Mouse (Mus musculus) E14TG2a.4 (cell line): ENCODE data around the gene Pcdh19.

ENCODE experiments used
- H3K27me3 ChIP-seq: 2 replicates; pipeline ENCODE4 v1.6.1; 2014; ENCODE audit warnings: low read length, control low read depth; ENCODE audit not compliant: insufficient read depth
- H3K36me3 ChIP-seq: 2 replicates; pipeline ENCODE4 v1.6.1; 2014; ENCODE audit warnings: low read length, control low read depth; ENCODE audit not compliant: insufficient read depth
- H3K4me1 ChIP-seq: replicated peaks from 2 replicates; pipeline ENCODE4 v1.6.1; 2014; ENCODE audit warnings: low read depth, low read length, control low read depth
- H3K4me3 ChIP-seq: replicated peaks from 2 replicates; pipeline ENCODE4 v1.5.1; 2014; ENCODE audit warnings: mild to moderate bottlenecking, low read length
- H3K9me3 ChIP-seq: 2 replicates; pipeline ENCODE4 v1.6.1; 2014; ENCODE audit warnings: low read length, control low read depth
- CTCF ChIP-seq: conservative IDR thresholded peaks from 2 replicates; pipeline ENCODE4 v1.5.1; 2014; ENCODE audit warnings: low read length
- NANOG ChIP-seq: IDR thresholded peaks from 2 replicates; pipeline ENCODE4 v1.6.1; 2014; ENCODE audit warnings: borderline replicate concordance, low read length, mixed read lengths
- POU5F1 ChIP-seq: IDR thresholded peaks from 2 replicates; pipeline ENCODE4 v1.6.1; 2014; ENCODE audit warnings: low read length, borderline replicate concordance

Gene Pcdh19

GRCm38 (mm10) chrX:133601195-133601594, 87.6 kb downstream of the Pcdh19 start:
- no peaks in the 10 kb centered on the region for H3K36me3 ChIP-seq
- H3K4me1 ChIP-seq: no peaks in the 10 kb centered on the region
- H3K27me3 ChIP-seq: no peaks in the 10 kb centered on the region
- no peaks in the 10 kb centered on the region for H3K9me3 ChIP-seq
- H3K4me3 ChIP-seq: no peak overlapping the region
- TF ChIP-seq NANOG (no peak), POU5F1 (no peak), CTCF (no peak)

DNA sequence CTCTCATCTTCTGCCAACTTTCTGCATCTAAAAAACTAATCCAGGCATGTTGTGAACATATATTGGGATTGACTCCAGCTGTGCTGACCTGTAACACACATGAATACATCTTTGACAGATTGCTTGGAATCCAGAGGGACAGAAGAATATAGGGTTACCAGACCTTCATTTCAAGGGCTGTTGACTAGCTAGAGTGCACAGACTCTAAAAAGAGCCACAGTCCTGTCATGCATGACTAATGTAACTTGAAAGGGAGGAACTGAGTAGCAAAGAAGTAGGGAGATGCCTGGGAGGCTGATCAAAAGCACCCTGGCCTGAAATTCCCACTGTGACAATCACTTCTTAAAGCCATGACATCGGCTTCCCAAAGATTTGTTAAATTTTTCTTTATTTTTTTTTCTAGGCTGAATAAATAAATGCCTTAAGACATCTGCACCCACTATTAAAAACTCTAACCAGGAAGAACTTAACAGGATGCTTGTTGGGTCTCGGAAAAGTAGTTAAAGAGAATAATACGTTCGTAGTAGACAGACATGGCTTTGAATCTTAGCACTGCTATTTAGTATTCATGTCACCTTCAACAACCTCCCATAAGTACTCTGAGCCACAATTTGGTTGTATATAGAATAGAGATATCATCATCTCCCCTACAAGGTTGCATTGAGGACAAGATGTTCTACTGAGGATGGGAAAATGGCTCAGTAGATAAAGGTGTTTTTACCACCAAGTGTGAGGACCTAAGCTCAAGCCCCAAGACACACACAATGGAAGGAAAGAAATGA, 113.0 kb downstream of the Pcdh19 start:
- H3K9me3 ChIP-seq: no peaks in the 10 kb centered on the region
- TF ChIP-seq NANOG: no peak
- no peak for TF ChIP-seq POU5F1
- no peak overlapping the region for H3K4me3 ChIP-seq
- H3K36me3 ChIP-seq: no peaks in the 10 kb centered on the region
- H3K4me1 ChIP-seq: no peaks in the 10 kb centered on the region
- H3K27me3 ChIP-seq: no peaks in the 10 kb centered on the region

- H3K36me3 ChIP-seq: no peaks in the 10 kb centered on the region
- H3K9me3 ChIP-seq: no peaks in the 10 kb centered on the region
- no peaks in the 10 kb centered on the region for H3K27me3 ChIP-seq
- TF ChIP-seq NANOG (no peak), CTCF (no peak)
- H3K4me3 ChIP-seq: no peak overlapping the region
- no peaks in the 10 kb centered on the region for H3K4me1 ChIP-seq
Observed at GRCm38 (mm10) chrX:133565355-133565754, 123.4 kb downstream of the Pcdh19 start.
